Mouse (Mus musculus): ENCODE data around the gene Tpm4.

Tpm4 gene

DNA sequence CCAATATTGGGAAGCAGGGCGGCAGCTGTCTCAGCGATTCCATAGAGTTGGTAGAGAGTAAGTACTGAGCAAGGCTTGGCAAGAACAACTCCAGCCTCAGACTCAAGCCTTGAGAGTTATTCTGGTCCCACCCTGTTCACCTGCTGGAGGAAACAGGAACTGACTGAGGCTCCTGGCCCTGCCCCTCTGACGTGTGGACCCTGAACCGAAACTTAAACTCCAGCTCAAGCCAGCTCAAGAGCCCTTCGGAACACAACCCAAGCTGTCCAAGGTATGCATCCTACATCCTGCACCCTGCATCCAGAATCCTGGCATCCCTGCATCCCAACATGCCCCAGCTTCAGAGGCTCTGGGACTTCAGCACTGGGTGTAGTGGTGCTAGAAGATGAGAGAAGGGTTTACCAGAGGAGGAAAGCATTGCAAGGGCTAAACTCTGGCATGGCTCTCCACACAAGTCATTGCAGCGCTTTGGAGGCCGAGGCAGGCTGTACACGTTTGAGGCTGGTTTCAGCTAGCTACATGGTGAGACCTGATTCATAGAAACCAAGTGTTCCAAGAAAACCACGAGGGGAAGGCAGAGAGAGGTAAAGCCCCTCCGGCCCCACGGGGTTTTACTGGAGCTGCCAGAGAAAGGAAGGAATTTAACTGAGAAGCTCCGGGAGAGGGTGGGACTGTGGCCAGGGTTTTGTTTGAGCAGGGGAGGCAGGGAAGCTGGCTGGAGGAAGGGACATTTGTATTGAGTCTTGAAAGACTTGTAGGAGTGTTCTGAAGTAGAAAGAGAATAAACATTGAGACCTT lies 54.8 kb downstream of the Tpm4 start, which contains the start of gene Hsh2d:
Gene Hsh2d, plus strand, starts transcription at position 222 of the 798 bp plus-strand sequence.
- DNase-seq (ENCODE audit: low read depth, low spot score), result no peak

- no peak for DNase-seq (ENCODE audit: low read depth, low spot score)
Observed at GRCm38 (mm10) chr8:72190215-72190539, 55.4 kb downstream of the Tpm4 start.

- no peak for DNase-seq (ENCODE audit: low read depth, low spot score)
Observed at GRCm38 (mm10) chr8:72192065-72192464, 57.3 kb downstream of the Tpm4 start.

DNA sequence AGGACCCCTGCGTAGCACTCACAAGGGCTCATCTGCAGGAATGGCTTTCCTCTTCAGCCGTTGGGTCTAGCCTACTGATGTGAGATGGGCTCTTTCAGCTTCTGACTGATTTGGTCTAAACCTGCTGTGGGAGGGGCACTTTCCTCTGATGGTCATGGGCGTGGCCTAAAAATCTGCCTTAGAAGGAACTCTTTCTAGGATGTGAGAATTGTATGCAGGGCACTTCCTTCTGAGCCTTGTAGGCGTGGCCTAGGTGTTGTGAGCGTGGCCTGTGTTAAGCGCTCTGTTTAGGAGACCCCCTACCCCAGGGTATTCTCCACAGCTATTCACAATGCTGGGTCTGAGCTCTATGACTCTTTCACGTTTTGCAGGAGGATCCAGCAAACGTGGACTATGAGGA lies 63.2 kb downstream of the Tpm4 start:
- DNase-seq (ENCODE audit: low read depth, low spot score), result no peak

Data from c-Kit-negative CD71-positive TER-119-positive erythroid progenitor cells, embryonic 14.5 days (primary cell).